8 mouse cellular contexts compared by ENCODE assay signal in genomic region chr8:94695341-94695993, GRCm38 (mm10). TPM values are rescaled to one million over a fixed set of nuclear protein-coding genes. Genes with fewer than 3 reads are reported as not detected.
DNase-seq lines count a peak whose midpoint lies in the region; ATAC-seq and TF ChIP-seq lines count a peak whose summit lies in the region.

No protein-coding gene starts in this region.

- ATAC-seq in forebrain, embryonic 12.5 days (ENCODE audit: low FRiP score), result peak; percentile 51
- peak; percentile 68 for ATAC-seq in kidney, embryonic 15.5 days (replicated peaks; ENCODE audit: low FRiP score)
- peak; percentile 63 for ATAC-seq in midbrain, embryonic 15.5 days (replicated peaks)
- ATAC-seq in frontal cortex, adult (ENCODE audit: low TSS enrichment), result no peak

- peaks cover 12% of the 10 kb centered on the region for H3K27me3 ChIP-seq in spleen, adult 2 months (ENCODE audit: control insufficient read depth, insufficient read depth, low read length)
- peaks cover 70% of the 10 kb centered on the region for H3K27me3 ChIP-seq in forebrain, embryonic 12.5 days
- peaks cover 65% of the 10 kb centered on the region for H3K27me3 ChIP-seq in kidney, embryonic 15.5 days
- peaks cover 50% of the 10 kb centered on the region for H3K27me3 ChIP-seq in midbrain, embryonic 15.5 days (replicated peaks)

- H3K9me3 ChIP-seq in forebrain, embryonic 12.5 days, result no peaks in the 10 kb centered on the region
- no peaks in the 10 kb centered on the region for H3K9me3 ChIP-seq in kidney, embryonic 15.5 days (replicated peaks)
- H3K9me3 ChIP-seq in midbrain, embryonic 15.5 days, result no peaks in the 10 kb centered on the region

- WGBS in spleen, adult 2 months, result 4% methylated on average over 31 of the region's 31 CpGs
- WGBS in forebrain, embryonic 12.5 days, result 1% methylated on average over 31 of the region's 31 CpGs
- 1% methylated on average over 31 of the region's 31 CpGs for WGBS in kidney, embryonic 15.5 days
- 0% methylated on average over 31 of the region's 31 CpGs for WGBS in midbrain, embryonic 15.5 days

- no peaks in the 10 kb centered on the region for H3K36me3 ChIP-seq in spleen, adult 2 months (ENCODE audit: control insufficient read depth, insufficient read depth, low read length)
- H3K36me3 ChIP-seq in forebrain, embryonic 12.5 days (replicated peaks), result no peaks in the 10 kb centered on the region
- H3K36me3 ChIP-seq in kidney, embryonic 15.5 days, result no peaks in the 10 kb centered on the region
- H3K36me3 ChIP-seq in midbrain, embryonic 15.5 days (replicated peaks), result no peaks in the 10 kb centered on the region

- H3K27ac ChIP-seq in spleen, adult 2 months (ENCODE audit: insufficient read depth, low read length), result no peak overlapping the region
- H3K27ac ChIP-seq in forebrain, embryonic 12.5 days, result no peak overlapping the region
- H3K27ac ChIP-seq in kidney, embryonic 15.5 days, result no peak overlapping the region
- H3K27ac ChIP-seq in midbrain, embryonic 15.5 days, result no peak overlapping the region

- peaks cover 8% of the 10 kb centered on the region for H3K4me1 ChIP-seq in spleen, adult 2 months (ENCODE audit: control insufficient read depth, insufficient read depth, insufficient read length)
- H3K4me1 ChIP-seq in forebrain, embryonic 12.5 days, result peaks cover 21% of the 10 kb centered on the region
- peaks cover 21% of the 10 kb centered on the region for H3K4me1 ChIP-seq in kidney, embryonic 15.5 days
- H3K4me1 ChIP-seq in midbrain, embryonic 15.5 days, result peaks cover 25% of the 10 kb centered on the region

- DNase-seq in spleen, adult 2 months (ENCODE audit: low read depth in 1 of 2, low spot score in 2 of 2), result no peak
- no peak for DNase-seq in spleen, postnatal 4 days (ENCODE audit: low spot score in 2 of 2)
- DNase-seq in spleen, adult 12 weeks (ENCODE audit: low spot score), result no peak
- DNase-seq in cerebellum, postnatal 36 days, result no peak

- H3K4me2 ChIP-seq in forebrain, embryonic 12.5 days, result peak overlapping the region; percentile 70
- H3K4me2 ChIP-seq in kidney, embryonic 15.5 days, result peak overlapping the region; percentile 75
- H3K4me2 ChIP-seq in midbrain, embryonic 15.5 days, result peak overlapping the region; percentile 79

- no peak for TF ChIP-seq POLR2A in spleen, adult 2 months (IDR thresholded peaks at IDR 0.05; ENCODE audit: low read depth, low read length)

- 0 out of 2 replicates have a peak overlapping the region, but pooled peaks have one; percentile 3 for H3K9ac ChIP-seq in forebrain, embryonic 12.5 days
- H3K9ac ChIP-seq in kidney, embryonic 15.5 days, result peak overlapping the region; percentile 38
- H3K9ac ChIP-seq in midbrain, embryonic 15.5 days, result peak overlapping the region; percentile 22

- peak overlapping the region; percentile 48; the same call in 1 of the 2 replicates for H3K4me3 ChIP-seq in spleen, adult 2 months (ENCODE audit: extremely low read depth, insufficient read depth, insufficient read length)
- peak overlapping the region; percentile 41 for H3K4me3 ChIP-seq in forebrain, embryonic 12.5 days (replicated peaks)
- H3K4me3 ChIP-seq in kidney, embryonic 15.5 days (replicated peaks), result peak overlapping the region; percentile 50
- peak overlapping the region; percentile 45 for H3K4me3 ChIP-seq in midbrain, embryonic 15.5 days

- TF ChIP-seq CTCF in spleen, adult 2 months (IDR thresholded peaks at IDR 0.05; ENCODE audit: extremely low read depth, insufficient read depth, insufficient read length, insufficient replicate concordance), result no peak

RNA-seq across cellular contexts. Expression of gene Pllp, which starts 0.6 kb away (rescaled TPM):
- polyA plus RNA-seq in spleen, adult 2 months (2012; rRNA removed), result 0.21 and 0.31 TPM in 2 replicates
- polyA plus RNA-seq in forebrain, embryonic 12.5 days (2016; fragmentation: Nextera tagmentation; extraction: Ambion mirVana), result 0.52 and 0.92 TPM in 2 replicates
- polyA plus RNA-seq in kidney, embryonic 15.5 days (2015; fragmentation: Nextera tagmentation; extraction: Ambion mirVana), result 12.1 and 13.1 TPM in 2 replicates
- polyA plus RNA-seq in midbrain, embryonic 15.5 days (2015; fragmentation: Nextera tagmentation; extraction: Ambion mirVana), result 1.5 and 1.6 TPM in 2 replicates

RNA-seq across cellular contexts. Expression of gene Arl2bp, which starts 29.1 kb away (rescaled TPM):
- 50.2 and 58.3 TPM in 2 replicates for polyA plus RNA-seq in spleen, adult 2 months (2012; rRNA removed)
- 242 and 248 TPM in 2 replicates for polyA plus RNA-seq in forebrain, embryonic 12.5 days (2016; fragmentation: Nextera tagmentation; extraction: Ambion mirVana)
- polyA plus RNA-seq in kidney, embryonic 15.5 days (2015; fragmentation: Nextera tagmentation; extraction: Ambion mirVana), result 138 and 142 TPM in 2 replicates
- 190 and 202 TPM in 2 replicates for polyA plus RNA-seq in midbrain, embryonic 15.5 days (2015; fragmentation: Nextera tagmentation; extraction: Ambion mirVana)

RNA-seq across cellular contexts. Expression of gene Ccl22, which starts 49.9 kb away (rescaled TPM):
- 5.8 and 7.9 TPM in 2 replicates for polyA plus RNA-seq in spleen, adult 2 months (2012; rRNA removed)
- polyA plus RNA-seq in forebrain, embryonic 12.5 days (2016; fragmentation: Nextera tagmentation; extraction: Ambion mirVana), result not detected in 2 replicates
- not detected in 2 replicates for polyA plus RNA-seq in kidney, embryonic 15.5 days (2015; fragmentation: Nextera tagmentation; extraction: Ambion mirVana)
- 0.14 TPM in 1 of 2 replicates, not detected in the other for polyA plus RNA-seq in midbrain, embryonic 15.5 days (2015; fragmentation: Nextera tagmentation; extraction: Ambion mirVana)
